Mouse (Mus musculus) intestine, postnatal 0 days (tissue): ENCODE data around the gene Hmgb2. TPM values are rescaled to one million over a fixed set of nuclear protein-coding genes. Genes with fewer than 3 reads are reported as not detected.

Source experiments
- ATAC-seq: fragments of 200-750 bp; cut with Nextera tagmentation; 2 replicates; pipeline ENCODE4 v1.8.0; 2017; ENCODE audit warnings: mild to moderate bottlenecking, moderate TSS enrichment, moderate library complexity
- H3K27ac ChIP-seq: fragments of 300-500 bp; sonication (generic); 2 replicates; pipeline ENCODE4 v1.5.1; 2014; ENCODE audit warnings: mild to moderate bottlenecking, low read depth, low read length, moderate library complexity
- H3K27me3 ChIP-seq: fragments of 300-500 bp; sonication (generic); replicated peaks from 2 replicates; pipeline ENCODE4 v1.6.1; 2014; ENCODE audit warnings: low read length, mixed read lengths; ENCODE audit not compliant: control insufficient read depth, insufficient read depth
- H3K36me3 ChIP-seq: fragments of 300-500 bp; sonication (generic); 2 replicates; pipeline ENCODE4 v1.6.1; 2014; ENCODE audit warnings: mild to moderate bottlenecking, moderate library complexity; ENCODE audit not compliant: control insufficient read depth, insufficient read depth
- H3K4me1 ChIP-seq: fragments of 300-500 bp; sonication (generic); replicated peaks from 2 replicates; pipeline ENCODE4 v1.6.1; 2014; ENCODE audit warnings: antibody characterized with exemption, low read length, mixed read lengths; ENCODE audit not compliant: control insufficient read depth, insufficient read depth
- H3K4me2 ChIP-seq: fragments of 300-500 bp; sonication (generic); replicated peaks from 2 replicates; pipeline ENCODE4 v1.6.1; 2014; ENCODE audit warnings: low read depth, mild to moderate bottlenecking, moderate library complexity
- H3K4me3 ChIP-seq: fragments of 300-500 bp; sonication (generic); 2 replicates; pipeline ENCODE4 v1.5.1; 2014; ENCODE audit warnings: low read depth, low read length
- H3K9ac ChIP-seq: fragments of 300-500 bp; sonication (generic); 2 replicates; pipeline ENCODE4 v1.6.1; 2014; ENCODE audit warnings: mild to moderate bottlenecking, low read depth, low read length
- H3K9me3 ChIP-seq: fragments of 300-500 bp; sonication (generic); 2 replicates; pipeline ENCODE4 v1.6.1; 2016; ENCODE audit warnings: mixed run types; ENCODE audit not compliant: control insufficient read depth
- CTCF ChIP-seq: sonication (generic); IDR thresholded peaks from 2 replicates; pipeline ENCODE4 v1.5.1; 2016; ENCODE audit warnings: low read depth, mild to moderate bottlenecking, control low read depth, antibody characterized with exemption, moderate library complexity
- WGBS: fragments of 180-500 bp; shearing (Covaris S2); extraction: QIAGEN DNeasy Blood & Tissue Kit; methylation state at CpG from one replicate; pipeline ENCODE4 v1.1.7; 2014; 5-methylcytosine and 5-hydroxymethylcytosine counted together
- polyA plus RNA-seq: library from polyadenylated mRNA; unstranded; fragments of >200 nt; fragmentation: Nextera tagmentation; extraction: Ambion mirVana; gene quantifications from 2 replicates; pipeline ENCODE4 v1.2.1, GENCODE M21; 2015

The Hmgb2 gene
- polyA plus RNA-seq, 1 experiment from 2014 or later = 201 TPM

DNA sequence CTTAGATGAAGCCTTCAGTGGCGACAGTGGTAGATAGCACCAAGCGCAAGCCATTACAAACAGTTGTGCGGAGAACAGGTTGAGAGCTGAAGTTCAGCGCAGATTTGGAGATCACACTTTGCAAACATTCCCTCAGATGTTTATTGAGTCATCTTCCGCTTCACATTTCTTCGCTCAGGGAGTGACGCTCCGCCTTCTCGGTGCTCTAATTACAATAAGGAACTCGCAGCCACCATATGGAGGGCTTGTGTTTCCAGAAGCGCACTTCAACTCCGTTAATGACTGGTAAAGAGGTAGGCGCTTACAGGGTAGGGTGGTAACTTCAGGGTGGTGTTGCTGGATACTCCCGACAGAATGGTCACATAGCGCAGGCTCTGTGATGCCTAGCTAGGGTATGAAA lies 52.0 kb downstream of the Hmgb2 start:
- no peak for ATAC-seq
- Histone ChIP-seq H3K4me1 (no peaks in the 10 kb centered on the region), H3K27ac (no peak overlapping the region), H3K36me3 (0 out of 2 replicates have a peak, but pooled peaks cover 3% of the 10 kb centered on the region), H3K27me3 (no peaks in the 10 kb centered on the region), H3K4me3 (no peak overlapping the region), H3K9ac (no peak overlapping the region), H3K9me3 (no peaks in the 10 kb centered on the region), H3K4me2 (no peak overlapping the region)
- no peak for TF ChIP-seq CTCF
- 72% methylated on average over 15 of the region's 15 CpGs for WGBS

DNA sequence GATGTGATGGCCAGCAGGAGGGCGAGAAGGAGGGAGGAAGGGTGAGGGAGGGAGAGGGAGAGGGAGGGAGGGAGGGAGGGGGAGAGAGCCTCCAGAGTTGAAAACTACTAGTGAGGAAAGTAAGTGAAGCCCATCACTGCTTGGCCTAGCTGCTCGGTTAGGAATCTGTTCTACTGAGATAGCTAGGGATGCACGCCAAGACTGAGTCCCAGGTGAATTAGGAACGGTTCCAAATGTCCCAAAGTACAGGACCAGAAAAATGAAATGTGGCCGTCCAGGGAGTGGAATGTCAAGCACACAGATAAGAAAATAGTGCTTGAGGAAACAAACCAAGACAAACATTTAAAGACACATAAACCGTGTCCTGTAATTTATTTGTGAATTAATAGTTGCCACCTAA lies 53.3 kb downstream of the Hmgb2 start:
- no peak for TF ChIP-seq CTCF
- WGBS = 74% methylated on average over 6 of the region's 6 CpGs
- H3K9ac ChIP-seq = no peak overlapping the region
- no peak for ATAC-seq
- no peak overlapping the region for H3K4me2 ChIP-seq
- H3K27ac ChIP-seq = no peak overlapping the region
- no peak overlapping the region for H3K4me3 ChIP-seq
- H3K27me3 ChIP-seq = no peaks in the 10 kb centered on the region
- H3K9me3 ChIP-seq = no peaks in the 10 kb centered on the region
- 0 out of 2 replicates have a peak, but pooled peaks cover 3% of the 10 kb centered on the region for H3K36me3 ChIP-seq
- H3K4me1 ChIP-seq = no peaks in the 10 kb centered on the region

Other genes starting within 250 kb of the Hmgb2 start
- gene Hand2, start 190.9 kb upstream of the Hmgb2 start, polyA plus RNA-seq = 3.5 and 3.9 TPM in 2 replicates
- gene Scrg1, start 56.0 kb upstream of the Hmgb2 start, polyA plus RNA-seq = 0.74 and 0.98 TPM in 2 replicates
- gene Sap30, start 24.0 kb upstream of the Hmgb2 start, polyA plus RNA-seq = 17.1 and 19.9 TPM in 2 replicates
- 20.2 and 22.4 TPM in 2 replicates for gene Galnt7, start 141.1 kb downstream of the Hmgb2 start, polyA plus RNA-seq